Mouse (Mus musculus): Measurements from ENCODE around the gene Neurl1a. TPM values are rescaled to one million over a fixed set of nuclear protein-coding genes. Genes with fewer than 3 reads are reported as not detected.

The Neurl1a gene
- total RNA-seq, 2 experiments from 2014 or later: not detected

DNA sequence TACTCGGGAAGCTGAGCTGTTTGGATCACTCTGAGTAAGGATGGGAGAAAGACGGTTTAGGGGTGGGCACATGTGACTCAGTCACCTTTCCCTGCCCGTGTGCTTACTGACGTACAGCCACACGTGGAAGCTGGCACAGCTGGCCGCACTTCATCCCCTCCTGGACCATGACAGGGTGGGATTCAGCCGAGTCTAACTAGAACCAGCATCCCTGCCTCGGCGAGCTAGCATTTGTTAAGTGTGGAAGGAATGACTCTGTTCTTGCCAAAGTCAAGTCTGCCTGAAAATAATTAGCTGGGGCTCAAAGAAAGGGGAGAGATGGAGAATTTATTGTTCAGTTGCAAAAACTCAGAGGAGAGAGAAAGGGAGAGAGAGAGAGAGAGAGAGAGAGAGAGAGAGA is 91.9 kb downstream of the Neurl1a start:
- no peak for ATAC-seq (replicated peaks; ENCODE audit: low FRiP score, poor library complexity, severe bottlenecking)

DNA sequence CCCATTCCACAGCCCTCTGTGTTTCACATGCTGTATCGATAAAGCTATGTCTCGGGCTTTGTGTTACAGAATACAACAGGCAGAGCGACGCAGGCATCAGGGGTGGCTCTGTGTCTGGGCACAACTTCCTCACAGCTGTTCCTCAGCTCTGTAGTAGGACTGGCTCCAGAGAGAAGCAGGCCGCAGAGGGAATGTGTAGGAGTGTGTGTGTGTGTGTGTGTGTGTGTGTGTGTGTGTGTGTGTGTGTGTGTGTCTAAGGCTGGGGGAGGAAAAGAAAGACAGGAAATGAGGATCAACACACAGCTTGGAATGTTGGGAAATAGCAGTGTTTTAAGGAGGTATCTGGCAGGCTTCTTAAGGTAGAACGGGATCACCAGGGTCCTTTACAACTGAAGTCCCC is 98.1 kb downstream of the Neurl1a start:
- no peak for ATAC-seq (replicated peaks; ENCODE audit: low FRiP score, poor library complexity, severe bottlenecking)

DNA sequence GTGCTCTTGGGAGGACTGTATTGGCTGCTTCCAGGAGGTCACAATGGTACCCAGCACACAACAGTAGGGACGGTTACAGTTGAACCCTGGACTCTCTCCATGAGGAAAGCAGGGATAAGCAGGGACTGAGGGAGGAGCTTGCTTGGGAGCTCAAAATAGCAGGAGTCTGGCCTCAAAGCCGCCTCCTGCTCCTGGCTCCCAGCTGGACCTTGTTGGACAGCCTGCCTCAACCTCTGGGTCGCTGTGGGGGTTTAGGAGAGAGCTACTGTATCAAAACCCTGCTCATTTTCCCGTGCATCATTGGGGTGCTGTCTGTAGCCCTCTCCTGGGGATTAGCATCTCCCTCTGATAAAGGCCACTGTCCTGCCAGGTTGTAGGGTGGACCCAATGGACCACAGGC is 100.8 kb downstream of the Neurl1a start:
- ATAC-seq (replicated peaks; ENCODE audit: low FRiP score, poor library complexity, severe bottlenecking): no peak

DNA sequence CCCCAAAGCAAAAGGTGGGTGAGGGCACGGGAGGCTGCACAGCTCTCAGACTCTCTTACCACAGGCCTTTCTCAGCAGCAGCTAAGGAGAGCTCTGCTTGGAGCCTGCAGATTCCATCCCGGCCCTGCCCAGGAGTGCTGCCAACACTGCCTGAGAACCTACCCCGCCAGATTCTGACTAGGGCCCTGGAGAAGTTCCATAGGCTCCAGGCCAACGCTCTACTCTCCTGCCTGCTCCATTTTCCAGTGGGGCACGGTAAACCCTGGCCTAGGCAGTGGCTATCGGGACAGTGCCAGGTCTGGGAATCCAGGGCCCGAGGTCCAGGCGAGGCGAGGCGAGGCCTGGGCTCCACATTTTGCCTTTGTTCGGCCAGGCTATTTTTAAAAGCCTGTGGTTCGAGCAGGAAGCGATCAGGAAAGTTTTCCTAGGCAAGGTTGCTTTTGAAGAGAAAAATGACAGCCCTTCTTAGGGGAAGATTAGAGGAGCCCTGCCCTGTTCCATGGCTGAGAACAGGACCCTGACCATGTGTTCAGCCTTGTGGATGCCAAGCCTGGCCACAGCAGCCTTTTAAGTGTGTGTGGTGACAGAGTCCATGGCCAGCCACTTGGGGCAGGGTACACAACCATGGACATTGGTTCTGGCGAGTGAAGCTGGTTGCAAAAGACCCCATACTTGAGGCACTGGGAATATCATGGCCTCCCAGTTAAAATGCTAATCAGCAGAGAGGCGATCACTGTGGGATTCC is 101.3 kb downstream of the Neurl1a start:
- no peak for ATAC-seq (replicated peaks; ENCODE audit: low FRiP score, poor library complexity, severe bottlenecking)

DNA sequence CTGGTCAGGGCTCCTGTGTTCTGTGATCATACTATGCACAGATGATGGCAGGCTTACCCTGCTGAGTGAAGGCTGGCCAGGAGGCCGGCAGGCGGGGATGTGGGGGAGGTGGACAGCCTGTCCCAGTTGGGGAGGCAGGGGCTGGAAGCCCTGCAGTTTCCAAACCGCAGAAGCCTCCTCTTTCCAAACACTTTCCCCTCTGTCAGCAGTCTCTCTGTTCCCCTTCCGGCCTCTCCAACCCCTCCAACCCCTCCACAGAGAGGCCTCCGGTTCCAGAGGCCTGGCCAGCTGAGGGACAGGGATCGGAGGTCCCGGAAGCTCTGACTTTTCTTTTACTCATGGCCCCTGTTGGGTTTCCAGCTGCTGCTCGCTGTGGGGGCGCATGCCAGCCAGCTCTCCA is 102.3 kb downstream of the Neurl1a start:
- no peak for ATAC-seq (replicated peaks; ENCODE audit: low FRiP score, poor library complexity, severe bottlenecking)

DNA sequence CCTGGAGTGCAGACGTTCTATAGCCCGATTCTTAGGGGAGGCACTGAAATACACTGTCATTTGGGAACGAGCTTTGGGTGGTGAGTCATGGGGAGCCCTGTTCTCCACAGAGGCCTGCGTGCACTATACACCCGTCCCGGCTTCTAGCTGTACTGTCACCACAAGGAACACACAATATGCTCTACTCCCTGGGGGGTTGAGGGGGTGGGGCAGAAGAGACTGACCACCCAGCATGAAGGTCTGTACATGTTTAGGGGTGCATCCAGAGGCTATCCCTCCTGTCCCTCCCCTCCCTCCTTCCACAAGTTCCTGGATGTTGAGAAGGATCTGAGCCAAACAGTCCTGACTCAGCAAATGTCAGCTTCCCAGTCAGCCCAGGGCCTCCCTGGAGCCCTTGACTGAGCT is 103.4 kb downstream of the Neurl1a start:
- no peak for ATAC-seq (replicated peaks; ENCODE audit: low FRiP score, poor library complexity, severe bottlenecking)

DNA sequence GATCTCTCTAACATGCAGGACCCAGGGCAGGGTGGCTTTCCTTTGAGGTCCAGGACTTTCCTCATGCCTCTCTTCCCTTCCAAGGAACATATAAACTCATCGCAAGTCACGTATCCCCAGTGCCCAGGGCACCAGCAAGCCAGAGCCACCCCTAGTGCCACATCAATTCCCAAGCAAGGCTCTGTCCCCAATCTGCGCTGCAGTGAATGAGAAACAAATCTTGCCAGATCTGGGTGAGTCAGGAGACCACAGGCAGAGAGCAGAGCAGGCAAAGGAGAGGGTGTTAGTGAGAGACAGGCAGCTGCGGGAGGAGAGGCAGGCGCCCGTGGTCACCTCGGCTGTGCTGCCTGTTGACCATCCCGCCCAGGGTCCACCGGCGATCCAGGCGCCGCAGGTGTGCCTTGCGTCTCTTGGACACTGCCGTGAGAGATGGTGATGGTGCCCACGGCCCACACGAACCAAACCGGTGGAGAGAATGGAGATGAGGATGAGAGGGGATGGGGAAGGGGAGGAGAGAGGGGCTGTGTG is 104.1 kb downstream of the Neurl1a start:
- ATAC-seq (replicated peaks; ENCODE audit: low FRiP score, poor library complexity, severe bottlenecking): no peak

DNA sequence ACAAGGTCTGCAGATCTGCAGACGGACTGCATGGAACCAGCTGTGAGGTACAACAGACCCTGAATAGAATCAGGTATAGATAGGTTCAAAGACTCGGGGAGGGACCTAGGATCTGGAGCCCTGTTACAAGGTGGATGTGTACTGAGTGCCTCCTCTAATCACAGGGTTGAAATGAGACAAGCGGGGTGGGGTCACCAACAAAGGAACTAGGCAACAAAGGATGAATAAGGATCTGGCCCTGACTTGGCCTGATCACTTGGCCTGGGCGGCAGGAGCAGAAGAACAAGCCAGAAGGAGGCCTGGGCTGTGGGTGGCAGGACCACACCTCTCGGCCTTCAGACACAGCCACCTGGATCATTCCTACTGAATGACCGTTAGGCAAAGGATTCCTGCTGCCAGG is 107.0 kb downstream of the Neurl1a start:
- no peak for ATAC-seq (replicated peaks; ENCODE audit: low FRiP score, poor library complexity, severe bottlenecking)

DNA sequence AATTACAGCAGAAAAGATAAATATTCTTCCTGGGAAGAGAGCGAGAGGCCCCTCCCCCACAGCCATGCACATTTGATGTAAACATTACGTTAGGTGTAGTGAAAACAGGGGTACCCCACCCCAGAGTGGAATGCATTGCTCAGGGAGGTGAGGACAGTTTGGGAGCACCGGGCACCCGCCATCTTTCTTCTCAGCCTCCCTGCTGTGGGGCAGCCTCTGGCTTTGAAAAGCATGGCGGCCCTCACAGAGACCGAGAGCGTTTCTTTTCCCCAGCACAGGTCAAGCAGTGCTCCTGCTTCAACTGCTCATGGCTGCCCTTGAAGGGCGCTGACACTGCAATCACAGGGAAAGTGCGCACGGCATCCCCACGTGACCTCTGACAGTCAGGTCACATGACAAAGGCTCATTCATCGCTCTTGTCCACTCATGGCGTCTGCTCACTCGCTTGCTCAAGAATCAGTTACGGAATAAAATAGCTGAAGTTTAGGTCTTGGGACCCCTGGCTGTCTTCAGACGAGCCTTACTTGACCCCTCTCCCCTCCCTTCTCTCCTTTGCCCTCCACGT is 108.3 kb downstream of the Neurl1a start:
- no peak for ATAC-seq (replicated peaks; ENCODE audit: low FRiP score, poor library complexity, severe bottlenecking)

DNA sequence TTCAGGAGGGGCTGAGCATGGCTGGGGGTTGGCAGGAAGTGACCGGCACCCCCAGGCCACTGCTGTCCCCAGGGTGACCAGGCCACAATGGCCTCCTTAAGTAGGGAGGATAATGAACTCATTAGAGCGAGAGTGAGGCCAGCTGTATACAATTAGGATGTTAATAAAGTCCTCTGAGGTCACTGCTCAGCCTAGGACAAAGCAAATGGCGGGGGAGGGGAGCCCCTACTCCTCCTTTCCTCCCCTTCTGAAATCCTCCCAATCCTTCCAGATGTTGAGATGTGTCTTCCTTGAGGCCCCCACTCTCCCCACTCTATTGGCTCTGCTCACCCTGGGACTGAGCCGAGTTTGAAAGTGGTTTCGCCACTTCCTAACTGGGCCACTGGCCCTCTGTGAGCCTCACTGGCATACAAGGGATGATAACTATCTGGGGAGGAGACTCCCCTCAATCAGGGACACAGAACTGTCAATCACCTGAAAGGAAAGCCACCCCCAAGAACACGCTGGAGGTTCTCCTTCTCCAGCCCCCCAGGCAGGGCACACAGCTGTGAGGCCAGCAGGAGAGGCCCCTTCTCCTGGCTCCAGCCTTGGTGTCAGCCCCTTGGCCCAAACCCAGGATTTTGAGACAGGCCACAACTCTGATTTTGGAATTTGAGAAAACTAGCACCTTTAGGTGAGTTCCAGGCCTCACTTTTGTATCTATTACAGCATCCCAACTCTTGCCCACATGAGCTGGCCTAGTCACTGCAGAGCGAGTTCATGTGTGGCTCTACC is 112.9 kb downstream of the Neurl1a start:
- no peak for ATAC-seq (replicated peaks; ENCODE audit: low FRiP score, poor library complexity, severe bottlenecking)

DNA sequence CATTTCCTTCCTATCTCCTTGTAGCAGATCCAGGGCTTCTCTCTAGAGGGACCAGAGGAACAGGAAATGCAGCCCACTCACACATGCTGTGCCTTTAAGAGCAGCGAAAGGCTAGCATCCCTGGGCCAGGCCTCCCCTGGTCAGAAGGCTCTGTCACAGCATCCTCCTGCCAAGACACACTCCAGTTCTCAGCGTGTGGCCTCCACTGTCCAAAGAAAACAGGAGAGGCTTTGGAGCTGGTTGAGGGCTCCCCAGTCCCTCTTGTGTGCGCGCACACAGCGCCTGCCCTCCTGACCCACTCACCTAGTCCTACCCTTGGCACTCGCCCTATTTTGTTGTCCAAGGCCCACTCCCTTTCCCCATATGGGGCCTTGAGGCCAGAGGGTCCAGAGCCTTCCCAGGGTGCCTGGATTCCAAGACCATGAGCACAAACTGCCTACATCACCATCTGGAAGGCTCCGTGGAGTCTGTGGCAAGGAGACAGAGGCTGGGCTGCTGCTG is 113.9 kb downstream of the Neurl1a start:
- no peak for ATAC-seq (replicated peaks; ENCODE audit: low FRiP score, poor library complexity, severe bottlenecking)

DNA sequence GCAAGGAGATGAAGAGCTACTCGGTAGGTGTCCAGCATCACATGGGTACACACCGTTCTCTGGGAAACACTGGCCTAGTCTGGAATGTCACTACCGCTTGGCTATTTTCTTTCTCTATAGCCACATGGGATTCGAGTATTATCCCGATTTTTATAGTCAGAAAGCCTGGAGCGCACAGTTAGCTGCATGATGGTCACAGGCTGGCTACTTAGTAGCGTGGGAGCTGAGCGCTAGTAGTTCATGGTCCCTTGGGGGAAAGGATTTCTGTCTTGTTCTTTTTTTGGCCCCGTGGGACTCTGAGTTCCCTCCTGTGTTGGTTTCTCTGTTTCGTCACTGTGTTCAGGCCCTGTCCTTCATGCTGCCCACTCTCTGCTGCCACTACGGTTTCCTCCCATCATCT is 119.5 kb downstream of the Neurl1a start:
- ATAC-seq (replicated peaks; ENCODE audit: low FRiP score, poor library complexity, severe bottlenecking): no peak

DNA sequence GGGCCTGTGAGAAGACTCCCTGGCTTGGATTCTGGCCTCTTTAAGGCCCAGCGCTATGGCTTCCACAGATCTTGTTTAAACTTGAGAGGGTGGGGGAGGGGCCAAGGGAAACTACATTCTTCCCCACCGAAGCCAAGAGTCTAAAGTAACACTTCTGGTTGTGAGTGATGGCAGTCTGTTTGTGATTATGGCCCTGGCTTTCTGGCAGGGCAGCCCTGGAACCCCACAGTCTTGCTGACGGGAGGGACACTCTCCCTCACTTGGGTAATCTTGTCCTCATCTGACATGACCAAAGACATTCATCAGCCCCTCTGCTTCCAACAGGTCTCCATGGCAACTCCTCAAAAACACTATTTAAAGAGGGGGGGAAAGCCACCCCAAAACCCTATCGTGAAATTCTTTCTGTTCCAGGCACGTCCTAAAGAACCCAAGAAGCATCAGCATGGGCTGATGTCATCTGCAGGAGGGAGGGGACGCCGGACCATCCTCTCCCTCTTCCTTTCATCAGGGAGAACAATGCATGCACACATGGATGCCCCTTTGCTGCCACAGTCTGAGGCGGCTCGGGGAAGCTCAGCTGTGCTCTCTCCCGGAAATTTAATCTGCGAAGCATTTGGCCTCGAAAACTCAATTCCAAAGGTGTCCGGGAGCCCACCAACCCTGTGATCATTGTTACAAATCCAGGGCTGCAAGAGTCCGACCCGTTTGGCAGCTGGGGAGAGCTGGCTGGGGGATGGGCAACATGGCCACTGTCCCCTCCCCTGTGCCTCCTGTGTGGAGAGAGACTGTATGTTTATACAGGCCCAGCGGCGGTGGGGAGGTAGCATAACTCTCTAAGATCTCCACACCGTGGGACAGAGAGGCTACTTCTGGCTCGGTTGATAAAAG is 122.9 kb downstream of the Neurl1a start:
- ATAC-seq (replicated peaks; ENCODE audit: low FRiP score, poor library complexity, severe bottlenecking): no peak

DNA sequence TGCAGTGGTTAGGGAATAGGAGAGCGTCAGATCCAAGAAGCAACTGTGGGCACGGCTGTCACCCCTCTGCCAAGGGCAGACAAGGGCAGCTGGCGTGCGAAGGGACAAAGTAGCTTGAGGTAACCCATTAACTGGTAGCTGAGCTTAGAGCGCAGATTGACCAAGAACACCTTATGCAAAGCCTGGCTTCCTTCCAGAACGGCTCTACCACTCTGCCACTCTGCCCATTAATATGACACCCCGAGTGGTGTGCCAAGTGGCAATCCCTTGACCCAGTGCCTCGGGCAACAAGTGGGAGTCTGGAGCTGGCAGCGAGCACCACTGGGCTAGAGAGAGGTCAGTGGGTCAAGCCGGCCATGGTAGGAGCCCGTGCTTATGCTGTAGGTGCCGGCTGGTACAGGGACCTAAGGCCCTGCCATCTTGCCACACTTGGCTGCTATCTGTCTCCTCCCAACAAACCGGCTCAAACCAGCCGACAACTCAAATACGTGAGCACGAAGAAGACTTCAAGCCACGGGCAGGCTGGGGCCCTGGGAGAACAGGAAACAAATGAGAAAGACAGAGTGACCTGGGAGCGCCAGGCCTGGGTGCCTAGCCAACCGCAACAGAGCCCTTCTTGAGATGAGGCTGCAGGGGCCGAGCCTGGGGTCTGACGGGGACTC is 123.7 kb downstream of the Neurl1a start:
- no peak for ATAC-seq (replicated peaks; ENCODE audit: low FRiP score, poor library complexity, severe bottlenecking)

DNA sequence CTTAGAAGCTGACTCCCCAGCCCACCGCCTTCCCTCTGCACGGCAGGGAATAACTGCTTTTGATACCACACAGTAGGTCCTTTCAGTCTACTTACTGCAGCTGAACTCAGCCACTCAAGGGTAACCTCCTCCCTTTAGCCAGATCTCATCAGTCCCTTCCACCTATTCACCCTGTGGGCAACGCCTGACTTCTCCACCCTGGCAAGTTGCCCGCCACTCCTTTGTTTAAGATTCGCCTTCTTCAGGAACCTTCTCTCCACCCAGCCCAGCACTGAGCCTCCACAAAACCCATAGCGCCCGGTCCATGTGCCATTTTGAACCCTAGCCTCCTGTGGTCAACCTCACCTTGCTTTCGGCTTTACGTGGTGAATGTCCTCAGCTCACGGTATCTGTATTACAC is 124.5 kb downstream of the Neurl1a start:
- no peak for ATAC-seq (replicated peaks; ENCODE audit: low FRiP score, poor library complexity, severe bottlenecking)

DNA sequence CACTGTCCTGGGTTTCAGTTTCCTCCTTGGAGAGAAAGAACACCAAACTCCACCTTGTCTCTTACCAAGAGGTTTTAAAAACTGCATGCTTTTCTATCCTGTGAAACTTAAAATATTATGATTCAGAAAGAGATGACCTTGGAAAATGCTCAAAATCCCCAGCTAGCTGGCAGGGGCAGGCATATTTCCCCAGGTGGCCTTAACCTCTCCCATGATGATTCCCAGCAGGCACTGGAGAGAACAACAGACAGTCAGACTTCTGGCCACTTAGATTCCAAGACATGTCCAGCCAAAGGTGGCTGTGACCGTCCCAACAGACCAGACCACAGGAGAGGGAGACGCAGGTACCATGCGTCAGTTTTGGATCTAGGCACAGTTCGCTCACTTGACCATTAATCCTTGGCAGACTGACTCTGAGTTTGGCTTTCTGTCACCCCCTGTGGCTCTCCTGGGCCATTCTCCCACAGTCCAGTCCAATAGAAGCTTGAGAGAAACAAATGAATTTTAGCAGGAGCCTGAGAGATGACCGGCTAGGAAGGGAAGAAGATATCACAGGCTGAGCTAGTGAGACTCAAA is 125.6 kb downstream of the Neurl1a start:
- no peak for ATAC-seq (replicated peaks; ENCODE audit: low FRiP score, poor library complexity, severe bottlenecking)

DNA sequence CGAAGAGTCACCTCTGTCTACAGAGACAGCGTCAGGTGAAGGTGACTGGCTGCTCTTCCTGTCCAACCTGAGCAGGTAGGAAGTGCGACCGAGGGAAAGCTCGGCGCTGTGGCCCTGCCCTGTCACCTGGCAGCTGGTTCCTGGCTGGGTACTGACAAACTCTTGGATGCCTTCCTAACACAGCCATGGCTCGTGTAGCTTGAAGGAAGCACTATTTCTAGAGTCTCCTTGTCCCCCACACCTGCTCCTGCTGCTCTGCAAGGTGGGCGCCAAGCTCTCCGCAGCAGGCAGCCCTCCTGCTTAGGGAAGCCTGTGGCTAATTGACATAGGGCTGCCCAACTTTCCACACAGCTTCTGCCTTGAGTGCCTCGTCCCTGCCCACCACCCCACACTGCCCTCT is 126.8 kb downstream of the Neurl1a start:
- no peak for ATAC-seq (replicated peaks; ENCODE audit: low FRiP score, poor library complexity, severe bottlenecking)

DNA sequence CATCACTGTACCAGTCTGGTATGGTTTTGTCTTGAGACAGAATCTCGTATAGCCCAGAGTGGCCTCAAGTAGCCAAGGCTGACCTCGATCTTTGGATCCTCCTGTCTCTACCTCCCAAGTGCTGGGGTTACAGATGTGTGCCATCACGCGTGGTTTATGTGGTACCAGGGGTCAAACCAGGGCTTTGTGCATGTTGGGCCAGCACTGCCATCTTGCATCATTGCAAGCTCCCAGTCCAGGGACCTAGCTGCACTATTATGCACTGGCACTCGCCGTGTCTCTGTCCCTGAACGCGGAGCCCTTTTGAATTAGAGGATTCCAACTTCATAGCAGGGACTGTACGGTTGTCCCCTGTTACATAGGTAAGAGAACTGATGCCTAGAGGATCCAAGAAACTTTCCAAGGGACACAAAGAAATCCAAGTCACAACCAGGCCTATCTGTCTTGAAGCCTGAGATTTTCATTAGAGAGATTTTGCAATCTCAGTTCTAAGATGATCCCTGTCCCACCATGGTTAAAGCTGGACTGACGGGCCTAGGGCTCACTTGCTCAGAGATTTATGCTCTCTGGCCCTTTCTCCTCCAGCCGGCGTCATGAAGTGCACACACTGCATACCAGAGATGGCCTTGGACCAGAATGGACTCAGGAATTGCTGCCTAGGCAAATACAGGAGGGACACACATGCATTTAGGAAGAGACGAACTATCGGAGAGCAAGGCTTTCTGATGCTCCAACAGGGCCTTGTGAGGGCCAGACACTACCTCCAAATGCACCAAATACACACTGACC is 127.7 kb downstream of the Neurl1a start:
- no peak for ATAC-seq (replicated peaks; ENCODE audit: low FRiP score, poor library complexity, severe bottlenecking)

Measured in erythroblast, adult 5-6 weeks (primary cell).